Mouse (Mus musculus): ENCODE measurements at regions not wholly inside any gene's neighbourhood (a gene's known extent, or its start where the extent isn't known, plus 50 kb on each side); places are given as distances from the start of the nearest gene placed in this dataset.

GRCm38 (mm10) chr6:14632837-14633236 is 122.2 kb downstream of the Ppp1r3a start:
- Histone ChIP-seq H3K9ac (ENCODE audit: insufficient read depth, low read depth, low read length, poor library complexity, severe bottlenecking) (no peak overlapping the region), H3K27ac (ENCODE audit: insufficient read depth, low read depth, low read length, poor library complexity, severe bottlenecking) (no peak overlapping the region), H3K36me3 (ENCODE audit: control insufficient read depth, insufficient read depth, low read length, poor library complexity, severe bottlenecking) (no peaks in the 10 kb centered on the region), H3K4me3 (ENCODE audit: insufficient read depth in 1 of 2, low read depth in 1 of 2, low read length in 2 of 2, poor library complexity in 1 of 2, severe bottlenecking in 1 of 2) (no peak overlapping the region), H3K9me3 (ENCODE audit: control insufficient read depth, insufficient read depth, low read depth, low read length) (no peaks in the 10 kb centered on the region), H3K4me1 (ENCODE audit: control insufficient read depth in 2 of 2, insufficient read depth in 2 of 2, low read length in 2 of 2, poor library complexity in 1 of 2) (no peaks in the 10 kb centered on the region)
- no peak for DNase-seq (ENCODE audit: low read depth, low spot score)
- TF ChIP-seq HCFC1 (IDR thresholded peaks at IDR 0.05; ENCODE audit: borderline replicate concordance, insufficient read depth, low read length) (no peak), ZC3H11A (IDR thresholded peaks at IDR 0.05; ENCODE audit: borderline replicate concordance, low read depth, low read length) (no peak), ZNF384 (IDR thresholded peaks at IDR 0.05; ENCODE audit: low read depth, low read length) (no peak), CHD2 (IDR thresholded peaks at IDR 0.05; ENCODE audit: low read depth, low read length) (no peak), MAFK (IDR thresholded peaks at IDR 0.05; ENCODE audit: insufficient read depth, low read depth, low read length) (no peak)
- in situ Hi-C loops (cut with MboI; ENCODE audit: low sequenced_read_pairs in 2 of 2, unreplicated experiment in 2 of 2), result no loop called here

- Histone ChIP-seq H3K4me1 (ENCODE audit: control insufficient read depth in 2 of 2, insufficient read depth in 2 of 2, low read length in 2 of 2, poor library complexity in 1 of 2) (no peaks in the 10 kb centered on the region), H3K4me3 (ENCODE audit: insufficient read depth in 1 of 2, low read depth in 1 of 2, low read length in 2 of 2, poor library complexity in 1 of 2, severe bottlenecking in 1 of 2) (no peak overlapping the region), H3K36me3 (ENCODE audit: control insufficient read depth, insufficient read depth, low read length, poor library complexity, severe bottlenecking) (no peaks in the 10 kb centered on the region), H3K9me3 (ENCODE audit: control insufficient read depth, insufficient read depth, low read depth, low read length) (no peaks in the 10 kb centered on the region), H3K9ac (ENCODE audit: insufficient read depth, low read depth, low read length, poor library complexity, severe bottlenecking) (no peak overlapping the region), H3K27ac (ENCODE audit: insufficient read depth, low read depth, low read length, poor library complexity, severe bottlenecking) (no peak overlapping the region)
- no peak for DNase-seq (ENCODE audit: low read depth, low spot score)
- in situ Hi-C loops (cut with MboI; ENCODE audit: low sequenced_read_pairs in 2 of 2, unreplicated experiment in 2 of 2), result no loop called here
- no peak for TF ChIP-seq MAFK (IDR thresholded peaks at IDR 0.05; ENCODE audit: insufficient read depth, low read depth, low read length)
- TF ChIP-seq ZC3H11A (IDR thresholded peaks at IDR 0.05; ENCODE audit: borderline replicate concordance, low read depth, low read length), result no peak
- no peak for TF ChIP-seq HCFC1 (IDR thresholded peaks at IDR 0.05; ENCODE audit: borderline replicate concordance, insufficient read depth, low read length)
- no peak for TF ChIP-seq CHD2 (IDR thresholded peaks at IDR 0.05; ENCODE audit: low read depth, low read length)
- TF ChIP-seq ZNF384 (IDR thresholded peaks at IDR 0.05; ENCODE audit: low read depth, low read length), result no peak
Measured at GRCm38 (mm10) chr6:14631719-14632445, 123.2 kb downstream of the Ppp1r3a start.

GRCm38 (mm10) chr6:14616629-14617028 is 138.4 kb downstream of the Ppp1r3a start:
- Histone ChIP-seq H3K9ac (ENCODE audit: insufficient read depth, low read depth, low read length, poor library complexity, severe bottlenecking) (no peak overlapping the region), H3K9me3 (ENCODE audit: control insufficient read depth, insufficient read depth, low read depth, low read length) (no peaks in the 10 kb centered on the region), H3K4me3 (ENCODE audit: insufficient read depth in 1 of 2, low read depth in 1 of 2, low read length in 2 of 2, poor library complexity in 1 of 2, severe bottlenecking in 1 of 2) (no peak overlapping the region), H3K27ac (ENCODE audit: insufficient read depth, low read depth, low read length, poor library complexity, severe bottlenecking) (no peak overlapping the region), H3K36me3 (ENCODE audit: control insufficient read depth, insufficient read depth, low read length, poor library complexity, severe bottlenecking) (no peaks in the 10 kb centered on the region), H3K4me1 (ENCODE audit: control insufficient read depth in 2 of 2, insufficient read depth in 2 of 2, low read length in 2 of 2, poor library complexity in 1 of 2) (no peaks in the 10 kb centered on the region)
- DNase-seq (ENCODE audit: low read depth, low spot score), result no peak
- no peak for TF ChIP-seq HCFC1 (IDR thresholded peaks at IDR 0.05; ENCODE audit: borderline replicate concordance, insufficient read depth, low read length)
- TF ChIP-seq ZNF384 (IDR thresholded peaks at IDR 0.05; ENCODE audit: low read depth, low read length), result no peak
- no peak for TF ChIP-seq ZC3H11A (IDR thresholded peaks at IDR 0.05; ENCODE audit: borderline replicate concordance, low read depth, low read length)
- TF ChIP-seq CHD2 (IDR thresholded peaks at IDR 0.05; ENCODE audit: low read depth, low read length), result no peak
- no peak for TF ChIP-seq MAFK (IDR thresholded peaks at IDR 0.05; ENCODE audit: insufficient read depth, low read depth, low read length)
- in situ Hi-C loops (cut with MboI; ENCODE audit: low sequenced_read_pairs in 2 of 2, unreplicated experiment in 2 of 2), result no loop called here

- no peaks in the 10 kb centered on the region for H3K9me3 ChIP-seq (ENCODE audit: control insufficient read depth, insufficient read depth, low read depth, low read length)
- DNase-seq (ENCODE audit: low read depth, low spot score), result no peak
- H3K27ac ChIP-seq (ENCODE audit: insufficient read depth, low read depth, low read length, poor library complexity, severe bottlenecking), result no peak overlapping the region
- no peaks in the 10 kb centered on the region for H3K4me1 ChIP-seq (ENCODE audit: control insufficient read depth in 2 of 2, insufficient read depth in 2 of 2, low read length in 2 of 2, poor library complexity in 1 of 2)
- no peaks in the 10 kb centered on the region for H3K36me3 ChIP-seq (ENCODE audit: control insufficient read depth, insufficient read depth, low read length, poor library complexity, severe bottlenecking)
- TF ChIP-seq MAFK (IDR thresholded peaks at IDR 0.05; ENCODE audit: insufficient read depth, low read depth, low read length), result no peak
- no peak for TF ChIP-seq ZNF384 (IDR thresholded peaks at IDR 0.05; ENCODE audit: low read depth, low read length)
- TF ChIP-seq CHD2 (IDR thresholded peaks at IDR 0.05; ENCODE audit: low read depth, low read length), result no peak
- TF ChIP-seq HCFC1 (IDR thresholded peaks at IDR 0.05; ENCODE audit: borderline replicate concordance, insufficient read depth, low read length), result no peak
- no peak for TF ChIP-seq ZC3H11A (IDR thresholded peaks at IDR 0.05; ENCODE audit: borderline replicate concordance, low read depth, low read length)
- no peak overlapping the region for H3K4me3 ChIP-seq (ENCODE audit: insufficient read depth in 1 of 2, low read depth in 1 of 2, low read length in 2 of 2, poor library complexity in 1 of 2, severe bottlenecking in 1 of 2)
- in situ Hi-C loops (cut with MboI; ENCODE audit: low sequenced_read_pairs in 2 of 2, unreplicated experiment in 2 of 2), result no loop called here
- no peak overlapping the region for H3K9ac ChIP-seq (ENCODE audit: insufficient read depth, low read depth, low read length, poor library complexity, severe bottlenecking)
Measured at GRCm38 (mm10) chr6:14608076-14608475, 147.0 kb downstream of the Ppp1r3a start.

All from ES-E14 (cell line).